Mouse (Mus musculus): ENCODE data around the gene Crocc.
A peak's percentile ranks its signal among the peaks of the same experiment; 100 is the strongest.

The Crocc gene

DNA sequence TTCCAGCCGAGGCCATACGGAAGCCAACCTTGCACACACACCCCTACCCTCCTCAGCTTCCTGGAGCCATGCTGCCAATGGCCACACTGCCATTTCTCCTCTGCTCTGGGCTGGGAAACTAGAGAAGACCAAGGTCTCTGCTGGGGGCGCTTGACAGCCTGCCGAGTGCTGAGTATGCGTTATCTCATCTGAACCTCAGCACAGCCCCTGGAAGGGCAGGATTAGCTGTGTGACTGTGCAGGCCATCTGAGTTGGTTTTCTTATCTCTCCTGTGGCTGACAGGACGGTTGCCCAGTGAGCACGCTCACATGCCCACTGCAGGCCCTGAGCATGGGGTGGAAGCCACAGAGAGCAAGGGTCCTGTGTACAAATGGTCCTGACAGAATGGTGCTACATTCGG, 8.3 kb upstream of the Crocc start:
- no peak for ATAC-seq (ENCODE audit: insufficient number of reproducible peaks, low FRiP score, low TSS enrichment)

DNA sequence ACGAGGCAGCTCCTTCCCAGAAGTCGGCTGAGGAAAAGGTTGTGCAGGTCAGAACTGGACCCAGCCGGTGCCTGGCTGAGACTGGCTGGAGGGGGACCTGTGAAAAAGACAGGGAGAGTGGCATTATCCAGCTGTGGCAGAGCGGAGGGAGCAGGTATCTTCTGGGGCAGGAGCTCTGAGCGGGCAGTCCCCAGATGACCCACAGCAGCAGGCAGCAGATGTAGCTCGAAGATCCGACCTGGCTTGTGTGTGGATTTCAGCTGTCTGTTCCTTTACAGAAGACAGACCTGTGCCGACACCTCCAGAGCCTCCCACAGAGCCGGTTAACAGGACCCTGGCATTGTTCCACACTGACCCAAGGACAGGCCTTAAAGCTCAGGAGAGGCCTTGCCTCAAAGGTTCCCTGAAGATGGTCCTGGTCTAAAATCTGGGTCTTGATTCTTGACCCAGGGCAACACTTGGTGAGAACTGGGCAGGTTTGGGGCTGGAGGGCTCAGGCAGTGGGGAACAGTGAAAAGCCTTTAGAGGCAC, 7.2 kb upstream of the Crocc start:
- ATAC-seq (ENCODE audit: insufficient number of reproducible peaks, low FRiP score, low TSS enrichment), result no peak

DNA sequence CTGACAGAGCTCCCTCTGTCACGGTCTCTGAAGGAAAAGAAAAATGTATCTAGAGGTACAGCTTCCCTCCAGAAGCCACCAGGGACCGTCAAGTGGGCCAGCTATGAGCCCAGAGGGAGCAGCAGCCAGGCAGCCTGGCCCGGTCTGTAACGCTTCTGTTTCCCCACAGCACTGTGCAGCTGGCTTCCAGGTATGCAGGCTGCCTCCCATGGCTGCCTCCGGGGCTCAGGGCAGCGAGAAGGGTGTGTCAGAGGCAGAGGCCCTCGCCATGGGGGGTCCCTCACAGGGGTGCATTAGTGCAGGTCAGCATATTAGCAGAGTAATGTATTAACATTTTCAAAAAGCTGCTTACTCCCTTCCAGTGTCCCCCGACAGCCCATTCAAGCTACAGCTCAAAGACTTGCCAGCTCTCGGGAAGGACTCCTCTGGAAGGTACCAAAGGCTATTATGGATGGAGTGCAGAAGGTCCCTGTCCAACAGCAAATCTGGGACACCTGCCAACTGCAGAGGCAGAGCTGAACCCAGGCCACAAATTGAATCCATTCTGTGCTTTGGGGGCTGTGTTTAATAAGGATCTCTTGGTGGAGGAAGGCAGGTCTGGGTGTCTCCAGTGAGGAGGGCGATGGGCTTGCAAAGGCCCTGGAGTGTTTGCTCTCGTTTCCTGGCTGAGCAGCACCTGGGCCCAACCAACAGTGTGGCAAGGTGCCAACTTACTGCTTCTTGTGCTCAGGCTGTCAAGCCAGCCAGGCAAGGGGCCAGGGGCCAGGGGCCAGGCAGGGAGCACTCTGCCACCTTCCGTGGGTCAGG, 6.6 kb upstream of the Crocc start:
- no peak; the same call in 1 of the 2 replicates for ATAC-seq (ENCODE audit: insufficient number of reproducible peaks, low FRiP score, low TSS enrichment)

DNA sequence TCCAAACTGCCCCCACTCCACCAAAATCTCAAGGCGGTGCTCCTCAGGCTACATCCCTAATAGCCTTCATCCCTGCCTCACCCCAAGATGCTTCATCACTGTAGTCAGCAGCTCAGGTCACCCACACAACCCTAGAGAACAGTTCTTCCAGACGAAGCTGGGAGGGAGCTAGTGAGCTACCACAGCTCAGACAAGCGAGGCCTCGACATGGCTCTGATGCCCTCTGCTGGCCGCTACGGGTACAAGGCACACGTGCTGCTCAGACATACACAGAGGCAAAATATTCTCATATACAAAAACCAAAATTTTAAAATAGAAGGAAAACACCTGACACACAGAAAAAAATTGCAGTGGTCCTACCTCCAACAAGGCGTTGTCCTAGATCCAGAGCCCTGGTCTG, 4.8 kb upstream of the Crocc start:
- peak; percentile 42 for ATAC-seq (ENCODE audit: insufficient number of reproducible peaks, low FRiP score, low TSS enrichment)

DNA sequence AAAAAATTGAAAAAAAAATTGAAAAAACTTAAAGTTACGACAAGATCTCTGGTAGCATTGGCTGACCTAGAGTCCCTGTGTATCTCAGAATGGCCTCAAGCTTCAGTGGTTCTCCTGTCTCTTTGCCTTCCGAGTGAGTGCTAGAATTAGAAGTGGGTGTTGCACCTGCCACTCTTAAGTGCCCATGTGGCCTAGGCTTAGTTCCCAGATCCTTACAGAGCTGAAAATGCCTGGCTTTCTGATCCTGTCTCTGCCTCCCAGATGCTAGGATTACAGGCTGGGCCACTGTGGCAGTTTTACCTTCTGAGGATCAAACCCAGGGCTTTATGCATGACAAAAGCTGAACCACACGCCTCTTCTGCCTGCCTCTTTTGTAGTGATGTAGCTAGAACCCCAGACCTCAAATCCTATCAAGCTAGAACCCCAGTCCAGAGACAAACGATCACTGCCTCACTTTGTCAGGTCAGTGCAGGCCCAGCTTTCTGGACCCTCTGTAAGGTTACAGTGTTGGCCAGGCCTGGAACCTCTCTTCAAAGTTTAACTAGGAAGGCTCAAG, 3.8 kb upstream of the Crocc start:
- no peak for ATAC-seq (ENCODE audit: insufficient number of reproducible peaks, low FRiP score, low TSS enrichment)

DNA sequence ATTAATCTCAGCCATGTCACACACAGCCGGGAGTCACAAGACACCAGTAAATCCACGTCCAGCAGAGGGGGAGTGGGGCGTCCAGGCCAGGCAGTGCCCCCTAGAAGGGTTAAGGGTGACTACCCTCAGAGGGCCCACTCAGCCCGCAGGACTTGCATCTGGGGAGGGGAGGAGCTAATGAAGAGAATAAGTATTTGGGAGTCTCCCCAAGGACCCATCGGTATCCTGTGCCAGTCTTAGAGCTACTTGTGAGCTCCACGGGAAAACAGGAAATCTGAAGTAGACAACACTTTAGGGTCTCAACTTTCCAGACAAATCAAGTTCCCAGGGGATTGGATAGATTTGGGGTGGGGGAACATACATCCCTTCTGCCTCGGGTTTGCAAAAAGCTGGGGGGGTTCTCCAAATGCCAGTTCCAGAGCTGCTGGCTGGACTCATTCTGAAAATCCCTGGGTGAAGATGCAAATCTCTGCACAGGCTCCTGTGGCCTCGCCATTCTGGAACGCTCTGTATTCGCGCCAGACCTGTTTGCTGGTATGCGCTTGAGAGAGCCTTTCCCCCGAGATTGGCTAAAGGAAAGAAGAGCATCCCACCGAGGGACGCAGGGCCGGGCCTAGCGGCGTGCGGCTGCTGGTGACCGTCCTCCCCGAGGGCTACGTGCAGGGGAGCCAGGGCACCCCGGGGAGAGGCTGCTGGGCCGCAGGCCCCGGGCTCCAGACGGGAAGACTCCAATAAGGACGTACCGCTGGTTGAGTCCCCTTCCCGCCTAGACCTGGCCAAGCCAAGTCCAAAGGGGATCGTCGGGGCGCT, 529 bp downstream of the Crocc start:
- ATAC-seq (ENCODE audit: insufficient number of reproducible peaks, low FRiP score, low TSS enrichment), result peak; percentile 63

DNA sequence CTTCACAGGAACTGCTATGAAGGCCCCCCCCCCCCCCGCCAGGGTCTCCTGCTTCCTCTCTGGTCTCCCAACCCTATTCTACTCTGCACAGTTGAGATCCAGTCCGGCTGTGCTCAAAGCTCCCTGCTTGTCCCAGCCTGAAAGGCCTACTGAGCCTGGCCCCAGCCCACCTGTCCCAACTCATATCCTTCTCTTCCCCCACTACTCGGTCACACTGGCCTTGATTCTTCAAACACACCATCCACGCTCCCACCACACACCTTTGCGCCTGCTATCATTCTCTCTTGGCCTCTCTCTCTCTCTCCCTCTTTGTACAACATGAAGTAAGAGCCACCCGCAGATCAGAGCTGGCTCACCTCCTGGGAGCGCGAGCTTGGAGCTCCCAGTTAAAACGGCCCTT, 1.5 kb downstream of the Crocc start:
- no peak for ATAC-seq (ENCODE audit: insufficient number of reproducible peaks, low FRiP score, low TSS enrichment)

DNA sequence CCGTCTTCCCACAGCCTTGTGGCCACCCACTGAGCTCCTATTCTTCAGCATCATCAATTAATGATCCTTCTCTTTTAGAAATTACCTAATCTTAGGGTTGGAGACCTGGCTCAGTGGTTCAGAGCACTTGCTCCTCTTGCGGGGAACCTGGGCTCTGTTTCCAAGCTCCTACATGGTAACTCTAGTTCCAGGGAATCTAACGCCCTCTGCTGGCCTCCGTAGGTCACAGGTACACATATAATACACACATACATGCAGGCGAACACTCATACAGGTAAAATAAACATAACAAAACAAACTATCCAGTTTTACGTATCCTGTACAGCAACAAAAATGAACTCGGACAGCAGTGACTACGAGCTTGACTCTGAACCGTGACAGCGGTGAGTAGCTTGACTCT, 3.4 kb downstream of the Crocc start:
- no peak for ATAC-seq (ENCODE audit: insufficient number of reproducible peaks, low FRiP score, low TSS enrichment)

DNA sequence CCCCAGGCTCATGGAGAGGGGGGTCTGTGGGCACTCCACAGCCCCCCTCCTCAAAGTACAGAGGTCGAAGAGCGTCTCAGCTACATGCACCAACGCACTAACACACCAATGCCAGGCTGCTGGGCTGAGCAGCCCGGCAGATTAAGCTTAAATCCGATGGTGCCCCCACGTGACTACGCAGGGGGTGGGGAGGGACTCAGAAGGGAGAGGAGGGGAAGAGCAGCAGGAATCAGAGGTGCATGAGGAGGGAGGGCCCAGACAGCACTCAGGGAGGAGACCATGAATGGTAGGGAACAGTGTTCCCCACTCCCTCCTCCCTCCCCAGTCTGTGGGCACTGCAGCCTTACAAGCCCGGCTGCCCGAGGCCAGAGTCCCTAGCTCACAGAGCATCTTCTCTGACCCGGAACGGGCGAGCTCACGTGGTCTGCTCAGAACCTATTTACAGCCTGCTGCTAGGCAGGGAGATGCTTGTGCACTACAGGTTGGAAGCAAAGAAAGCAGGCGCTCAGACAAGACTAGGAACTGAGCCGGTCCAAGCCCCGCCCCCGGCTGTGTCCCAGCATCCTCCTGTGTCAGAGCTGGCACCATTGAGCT, 6.7 kb downstream of the Crocc start:
- ATAC-seq (ENCODE audit: insufficient number of reproducible peaks, low FRiP score, low TSS enrichment), result peak; percentile 71

DNA sequence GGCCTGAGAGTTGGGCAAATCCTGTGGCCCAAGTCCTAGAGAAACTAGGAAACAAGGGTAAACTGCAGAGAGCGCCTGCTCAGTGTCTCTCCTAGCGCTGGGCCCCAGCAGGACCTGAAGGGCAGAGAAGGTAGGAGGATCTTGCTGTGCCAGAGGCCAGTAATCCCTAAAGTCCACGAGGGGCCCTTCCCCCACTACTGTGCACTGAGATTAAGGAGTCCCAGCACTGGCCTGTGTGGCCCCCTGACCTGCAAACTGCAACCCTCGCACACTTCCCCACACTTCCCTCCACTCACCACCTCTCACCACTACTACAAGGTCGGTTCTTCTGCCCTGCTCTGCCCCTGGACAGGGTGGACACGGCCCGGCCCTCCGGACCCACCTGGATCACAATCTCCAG, 7.2 kb downstream of the Crocc start:
- 0 out of 2 replicates have a peak, but pooled peaks have one; percentile 3 for ATAC-seq (ENCODE audit: insufficient number of reproducible peaks, low FRiP score, low TSS enrichment)

DNA sequence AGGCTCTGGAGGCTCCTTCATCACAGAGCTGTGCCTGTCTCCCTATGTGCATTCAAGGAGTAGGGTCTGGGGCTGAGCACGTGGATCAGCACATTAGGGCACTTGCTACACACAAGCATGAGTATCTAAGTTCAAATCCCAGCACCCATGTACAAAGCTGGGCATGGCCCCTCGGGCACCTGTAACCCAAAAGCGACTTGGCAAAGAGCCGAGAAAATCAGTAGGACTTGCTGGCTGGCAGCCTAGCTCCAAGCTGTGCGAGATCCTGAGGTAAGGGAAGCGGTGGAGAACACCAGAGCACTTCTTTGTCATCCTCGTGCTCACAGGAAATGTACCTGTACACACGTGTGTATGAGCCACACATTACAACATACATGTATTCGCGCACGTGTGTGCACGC, 7.9 kb downstream of the Crocc start:
- ATAC-seq (ENCODE audit: insufficient number of reproducible peaks, low FRiP score, low TSS enrichment), result no peak

DNA sequence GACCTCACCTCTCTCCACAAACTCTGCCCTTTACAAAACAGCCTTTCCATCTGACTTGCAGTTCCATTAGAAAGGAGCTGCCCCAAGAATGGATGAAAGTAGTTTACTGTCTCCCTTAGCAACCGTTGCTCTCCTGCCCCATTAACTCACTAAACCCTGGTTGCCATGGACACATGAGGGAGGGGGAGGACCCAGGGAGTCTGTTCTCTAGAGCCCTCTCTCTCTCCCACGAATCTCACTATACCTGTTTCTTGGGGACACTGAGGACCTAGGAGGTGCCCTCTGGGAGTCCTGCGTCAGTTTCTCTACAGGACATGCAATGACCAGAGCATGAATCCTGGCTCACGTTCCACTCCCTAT, 10.9 kb downstream of the Crocc start:
- no peak for ATAC-seq (ENCODE audit: insufficient number of reproducible peaks, low FRiP score, low TSS enrichment)

DNA sequence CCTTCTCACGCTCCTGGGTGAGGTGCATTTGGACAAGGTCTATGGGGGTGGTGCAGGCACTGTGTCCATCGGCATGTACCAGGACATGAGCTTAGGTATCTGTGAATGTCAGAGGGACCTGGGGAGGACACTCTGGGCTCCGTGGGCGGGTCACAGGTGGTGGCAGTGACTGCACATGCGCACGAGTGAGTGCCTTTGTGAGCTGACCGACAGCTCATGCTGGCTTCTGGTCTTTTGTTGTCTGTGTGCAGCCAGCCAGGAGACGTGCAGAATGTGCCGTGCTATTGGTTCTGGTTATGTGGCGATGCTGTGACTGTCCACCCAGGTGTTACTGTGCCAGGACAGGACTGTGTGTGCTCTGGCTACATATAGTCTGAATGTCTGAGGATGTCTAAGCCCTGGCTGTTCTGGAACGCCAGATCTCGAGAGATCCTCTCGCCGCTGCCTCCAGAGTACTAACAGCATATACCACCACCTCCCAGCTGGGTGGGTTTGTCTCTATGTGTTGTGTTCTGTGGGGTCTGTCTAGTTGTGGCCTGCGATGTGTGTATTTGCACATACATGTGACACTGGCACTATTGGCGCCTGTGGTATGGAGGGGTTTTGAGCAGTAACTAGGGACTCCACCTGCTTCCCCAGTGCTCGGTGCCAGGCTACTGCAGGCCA, 11.4 kb downstream of the Crocc start:
- ATAC-seq (ENCODE audit: insufficient number of reproducible peaks, low FRiP score, low TSS enrichment), result no peak

DNA sequence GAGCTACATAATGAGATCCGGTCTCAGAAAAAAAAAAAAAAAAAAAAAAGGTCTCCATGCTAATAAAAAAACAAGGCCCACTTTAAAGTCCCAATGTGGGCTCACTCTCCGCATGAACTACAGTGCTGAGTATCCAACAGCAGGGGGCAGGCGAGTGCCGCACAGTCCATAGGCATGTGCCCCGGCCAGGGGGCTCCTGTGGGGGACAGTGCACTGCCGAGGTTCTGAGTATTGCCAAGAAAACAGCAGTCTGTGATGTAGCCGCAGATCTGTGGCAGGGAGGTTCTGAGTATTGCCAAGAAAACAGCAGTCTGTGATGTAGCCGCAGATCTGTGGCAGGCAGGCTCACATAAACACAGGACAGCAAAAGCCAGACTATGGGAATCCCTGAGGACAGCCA, 15.5 kb downstream of the Crocc start:
- no peak for ATAC-seq (ENCODE audit: insufficient number of reproducible peaks, low FRiP score, low TSS enrichment)

DNA sequence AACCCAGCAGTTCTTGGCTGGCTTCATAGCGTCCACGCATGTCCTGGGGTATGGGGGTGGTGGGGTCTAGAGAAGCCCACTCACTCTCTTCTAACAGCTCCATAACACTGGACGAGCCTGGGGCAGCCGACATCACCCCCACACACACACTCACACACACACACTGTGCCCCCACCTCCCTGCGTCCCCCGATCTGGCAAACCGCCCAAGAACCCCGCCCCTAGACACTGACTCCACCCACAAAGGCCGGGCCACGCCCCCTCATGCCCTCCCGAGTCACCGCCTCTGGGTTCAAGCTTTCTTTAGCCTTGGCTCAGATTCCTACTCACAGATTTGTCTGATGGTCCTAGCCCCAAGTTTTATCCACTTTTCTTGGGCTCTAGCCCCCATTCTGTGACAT, 19.2 kb downstream of the Crocc start:
- ATAC-seq (ENCODE audit: insufficient number of reproducible peaks, low FRiP score, low TSS enrichment), result no peak

DNA sequence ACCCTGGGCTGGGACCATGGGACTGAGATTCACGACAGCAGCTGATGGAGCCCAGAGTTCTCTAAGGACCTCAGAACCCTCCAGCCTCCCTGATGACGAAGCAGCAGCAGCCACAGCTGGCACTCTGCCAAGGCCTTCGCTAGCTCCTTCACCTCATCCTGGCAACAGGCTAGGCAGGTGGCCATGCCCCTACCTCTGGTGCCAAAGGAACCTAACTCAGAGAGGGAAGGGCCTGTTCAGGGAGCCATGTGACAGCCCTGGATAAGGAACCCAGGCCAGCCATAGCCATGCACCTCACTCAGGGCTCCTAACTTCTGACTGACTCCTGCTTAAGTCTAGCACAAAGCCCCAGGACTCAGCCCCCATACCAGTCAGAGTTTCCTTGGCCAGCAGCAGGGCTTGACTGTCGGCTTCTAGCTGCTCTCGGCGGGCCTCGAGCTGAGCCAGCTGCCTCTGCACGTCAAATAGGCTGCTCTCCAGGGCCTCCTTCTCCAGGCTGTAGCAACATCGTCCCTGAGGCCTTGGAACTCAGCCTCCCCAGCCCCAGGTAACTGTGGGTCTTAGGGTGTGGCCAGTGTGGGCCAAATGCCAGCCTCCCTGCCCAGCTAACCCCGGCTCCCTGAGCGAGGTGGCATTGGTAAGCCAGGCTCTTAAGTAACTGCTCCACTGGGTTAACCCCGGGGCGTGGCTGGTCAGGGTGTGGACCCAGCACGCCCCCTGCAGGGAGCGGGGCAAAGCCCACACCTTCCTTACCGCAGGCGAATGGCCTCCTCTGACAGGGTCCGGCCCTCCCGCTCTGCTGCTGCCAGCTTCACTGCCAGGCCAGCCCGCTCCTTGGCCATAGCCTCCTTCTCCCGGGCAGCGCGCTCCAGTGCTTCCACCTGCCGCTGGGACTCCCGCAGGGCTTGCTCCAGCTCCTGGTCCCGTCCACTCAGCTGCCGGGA, 26.5 kb downstream of the Crocc start:
- 0 out of 2 replicates have a peak, but pooled peaks have one; percentile 8 for ATAC-seq (ENCODE audit: insufficient number of reproducible peaks, low FRiP score, low TSS enrichment)

DNA sequence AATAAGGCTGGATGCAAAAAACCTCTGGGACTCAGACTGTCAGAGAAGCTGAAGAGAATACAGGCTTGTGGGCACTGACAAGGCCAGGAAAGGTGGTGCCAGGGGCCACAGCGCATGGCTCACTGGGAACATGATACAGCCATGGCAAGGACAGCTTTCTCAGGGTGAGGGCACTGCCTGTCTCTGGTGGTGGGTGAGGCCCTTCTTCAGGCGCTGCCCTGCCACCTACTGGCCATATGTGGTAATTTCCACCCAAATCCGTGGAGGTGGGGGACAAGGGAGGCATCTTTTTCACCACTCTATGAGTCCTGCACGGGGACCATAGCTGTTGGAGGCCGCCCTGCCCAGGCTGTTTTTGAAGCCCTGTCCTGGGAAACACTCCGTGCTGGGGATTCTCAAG, 28.6 kb downstream of the Crocc start:
- ATAC-seq (ENCODE audit: insufficient number of reproducible peaks, low FRiP score, low TSS enrichment), result peak; percentile 54; the same call in 1 of the 2 replicates

DNA sequence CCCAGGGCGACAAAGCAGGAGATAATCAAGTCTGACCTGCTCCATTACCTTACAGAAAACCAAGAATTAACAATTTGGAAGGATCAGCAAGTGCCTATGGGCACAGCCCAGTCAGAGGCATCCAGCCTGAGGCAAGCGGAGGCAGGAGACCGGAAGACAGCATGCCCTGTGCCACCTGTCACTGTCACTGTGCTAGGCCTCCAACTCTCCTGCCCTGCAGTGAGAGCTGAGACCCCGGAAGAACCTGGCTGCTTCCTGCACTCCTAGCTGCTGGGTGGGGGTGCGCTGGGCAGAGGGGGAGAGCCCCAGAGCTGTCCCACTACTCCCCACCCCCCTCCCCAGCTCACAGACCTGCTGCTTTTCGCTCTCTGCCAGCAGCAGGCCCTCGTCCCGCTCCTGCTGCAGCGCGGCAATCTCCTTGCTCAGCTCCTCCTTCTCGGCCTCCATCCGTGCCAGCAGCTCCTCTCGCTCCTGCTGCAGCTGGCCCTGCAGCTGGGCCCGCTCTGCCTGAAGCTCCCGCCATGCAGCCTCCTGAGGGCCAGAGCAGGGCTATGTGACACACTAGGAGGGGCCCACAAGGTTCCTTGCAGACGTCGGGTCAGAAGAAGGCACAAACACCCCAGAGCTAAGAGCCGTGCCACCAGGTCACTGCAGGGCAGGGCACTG, 29.7 kb downstream of the Crocc start:
- no peak for ATAC-seq (ENCODE audit: insufficient number of reproducible peaks, low FRiP score, low TSS enrichment)

DNA sequence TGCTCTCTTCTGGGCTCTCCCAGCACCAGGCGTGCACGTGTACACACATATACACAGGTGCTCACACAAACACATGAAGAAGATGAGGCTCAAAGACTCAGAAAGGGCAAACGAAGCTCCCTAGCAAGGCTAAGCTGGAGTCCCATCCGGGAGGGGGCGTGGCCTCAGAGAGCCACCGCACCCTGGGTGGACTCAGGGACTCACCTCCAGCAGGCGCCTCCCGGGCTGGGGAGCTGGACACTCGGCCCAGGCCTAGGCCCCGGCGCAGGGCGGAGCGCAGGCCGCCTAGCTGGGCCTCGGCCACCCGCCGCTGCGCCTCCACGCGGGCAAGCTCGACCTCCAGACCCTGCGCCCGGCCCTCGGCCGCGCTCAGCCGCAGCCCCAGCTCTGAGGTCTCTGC, 35.4 kb downstream of the Crocc start:
- ATAC-seq (ENCODE audit: insufficient number of reproducible peaks, low FRiP score, low TSS enrichment), result no peak
